Mouse (Mus musculus): Measurements from ENCODE around the gene D17Wsu92e.

- TF ChIP-seq SMC3 (IDR thresholded peaks at IDR 0.05; ENCODE audit: low read depth, low read length): no peak
- TF ChIP-seq MEF2A (IDR thresholded peaks at IDR 0.05; ENCODE audit: borderline replicate concordance, low read depth, low read length): no peak
- TF ChIP-seq NELFE (IDR thresholded peaks at IDR 0.05; ENCODE audit: low read depth, low read length): no peak
- TF ChIP-seq USF2 (conservative IDR thresholded peaks at IDR 0.05; ENCODE audit: low read depth, low read length): no peak
- no peak for TF ChIP-seq CTCF (conservative IDR thresholded peaks at IDR 0.05 in 1 of 2, IDR thresholded peaks at IDR 0.05 in 1 of 2; ENCODE audit: low read depth in 2 of 2, low read length in 2 of 2)
- TF ChIP-seq POLR2A (IDR thresholded peaks at IDR 0.05; ENCODE audit: low read depth, low read length): no peak
- no peak for TF ChIP-seq EP300 (IDR thresholded peaks at IDR 0.05; ENCODE audit: low read length)
- no peak for TF ChIP-seq ZNF384 (IDR thresholded peaks at IDR 0.05; ENCODE audit: low read depth, low read length)
- TF ChIP-seq HCFC1 (IDR thresholded peaks at IDR 0.05; ENCODE audit: low read depth, low read length): no peak
- TF ChIP-seq MYC (IDR thresholded peaks at IDR 0.05; ENCODE audit: low read depth, low read length): no peak
- no peak for TF ChIP-seq SIN3A (IDR thresholded peaks at IDR 0.05; ENCODE audit: low read length)
These were observed 96.1 kb downstream of the D17Wsu92e start for GRCm38 (mm10) chr17:27724327-27724726.

All from CH12.LX (cell line).